Mouse (Mus musculus) intestine, embryonic 16.5 days (tissue): ENCODE data around the gene Acad8. TPM values are rescaled to one million over a fixed set of nuclear protein-coding genes. Genes with fewer than 3 reads are reported as not detected.

Source experiments
- ATAC-seq: fragments of 200-750 bp; cut with Nextera tagmentation; 2 replicates; pipeline ENCODE4 v1.8.0; 2017; ENCODE audit warnings: moderate TSS enrichment, moderate library complexity
- H3K27ac ChIP-seq: fragments of 300-500 bp; sonication (generic); 2 replicates; pipeline ENCODE4 v1.5.1; 2014; ENCODE audit warnings: mild to moderate bottlenecking, low read length
- H3K27me3 ChIP-seq: fragments of 300-500 bp; sonication (generic); replicated peaks from 2 replicates; pipeline ENCODE4 v1.6.1; 2014; ENCODE audit warnings: low read length, control low read depth, mixed read lengths; ENCODE audit not compliant: control insufficient read depth, insufficient read depth
- H3K36me3 ChIP-seq: fragments of 300-500 bp; sonication (generic); 2 replicates; pipeline ENCODE4 v1.6.1; 2014; ENCODE audit warnings: low read length, control low read depth; ENCODE audit not compliant: control insufficient read depth, insufficient read depth
- H3K4me1 ChIP-seq: fragments of 300-500 bp; sonication (generic); 2 replicates; pipeline ENCODE4 v1.6.1; 2014; ENCODE audit warnings: low read length, control low read depth, mixed read lengths; ENCODE audit not compliant: control insufficient read depth, insufficient read depth
- H3K4me2 ChIP-seq: fragments of 300-500 bp; sonication (generic); 2 replicates; pipeline ENCODE4 v1.6.1; 2014; ENCODE audit warnings: low read depth, low read length, control low read depth
- H3K4me3 ChIP-seq: fragments of 300-500 bp; sonication (generic); 2 replicates; pipeline ENCODE4 v1.5.1; 2014; ENCODE audit warnings: mild to moderate bottlenecking, low read length
- H3K9ac ChIP-seq: fragments of 300-500 bp; sonication (generic); 2 replicates; pipeline ENCODE4 v1.6.1; 2014; ENCODE audit warnings: low read depth, low read length
- H3K9me3 ChIP-seq: fragments of 300-500 bp; sonication (generic); 2 replicates; pipeline ENCODE4 v1.6.1; 2016; ENCODE audit warnings: low read length, control low read depth; ENCODE audit not compliant: control insufficient read depth
- WGBS: fragments of 180-500 bp; shearing (Covaris S2); extraction: QIAGEN DNeasy Blood & Tissue Kit; methylation state at CpG from one replicate; pipeline ENCODE4 v1.1.7; 2014; 5-methylcytosine and 5-hydroxymethylcytosine counted together
- polyA plus RNA-seq: library from polyadenylated mRNA; unstranded; fragments of >200 nt; fragmentation: Nextera tagmentation; extraction: Ambion mirVana; gene quantifications from 2 replicates; pipeline ENCODE4 v1.2.1, GENCODE M21; 2015

Gene Acad8
- polyA plus RNA-seq, 1 experiment from 2014 or later, result 39.7 TPM

- Histone ChIP-seq H3K4me1 (peaks cover 2% of the 10 kb centered on the region; the same call in 1 of the 2 replicates), H3K9ac (no peak overlapping the region), H3K36me3 (0 out of 2 replicates have a peak, but pooled peaks cover 3% of the 10 kb centered on the region), H3K27me3 (no peaks in the 10 kb centered on the region), H3K9me3 (no peaks in the 10 kb centered on the region), H3K27ac (no peak overlapping the region), H3K4me2 (no peak overlapping the region), H3K4me3 (no peak overlapping the region)
- 87% methylated on average over 10 of the region's 10 CpGs for WGBS
- no peak for ATAC-seq
Measured at GRCm38 (mm10) chr9:26993118-26993517, 6.2 kb downstream of the Acad8 start.

- ATAC-seq, result no peak
- Histone ChIP-seq H3K4me1 (no peaks in the 10 kb centered on the region), H3K9ac (no peak overlapping the region), H3K9me3 (no peaks in the 10 kb centered on the region), H3K27me3 (no peaks in the 10 kb centered on the region), H3K4me3 (no peak overlapping the region), H3K36me3 (0 out of 2 replicates have a peak, but pooled peaks cover 3% of the 10 kb centered on the region), H3K4me2 (no peak overlapping the region), H3K27ac (no peak overlapping the region)
- 93% methylated on average over 4 of the region's 4 CpGs for WGBS
Measured at GRCm38 (mm10) chr9:26990181-26990580, 9.2 kb downstream of the Acad8 start.

- no peaks in the 10 kb centered on the region for H3K27me3 ChIP-seq
- WGBS, result 88% methylated on average over 6 of the region's 6 CpGs
- H3K27ac ChIP-seq, result no peak overlapping the region
- H3K4me3 ChIP-seq, result no peak overlapping the region
- 0 out of 2 replicates have a peak, but pooled peaks cover 3% of the 10 kb centered on the region for H3K36me3 ChIP-seq
- H3K9ac ChIP-seq, result no peak overlapping the region
- no peak overlapping the region for H3K4me2 ChIP-seq
- no peaks in the 10 kb centered on the region for H3K4me1 ChIP-seq
- ATAC-seq, result no peak
- no peaks in the 10 kb centered on the region for H3K9me3 ChIP-seq
Measured at GRCm38 (mm10) chr9:26985668-26986277, 13.6 kb downstream of the Acad8 start.

GRCm38 (mm10) chr9:26985090-26985613 is 14.2 kb downstream of the Acad8 start:
- Histone ChIP-seq H3K4me2 (no peak overlapping the region), H3K9ac (no peak overlapping the region), H3K36me3 (no peaks in the 10 kb centered on the region), H3K27me3 (no peaks in the 10 kb centered on the region), H3K27ac (no peak overlapping the region), H3K4me1 (no peaks in the 10 kb centered on the region), H3K9me3 (no peaks in the 10 kb centered on the region), H3K4me3 (no peak overlapping the region)
- WGBS, result 82% methylated on average over 2 of the region's 2 CpGs
- no peak for ATAC-seq

GRCm38 (mm10) chr9:26978776-26979175 is 20.6 kb downstream of the Acad8 start:
- H3K4me1 ChIP-seq, result no peaks in the 10 kb centered on the region
- no peak overlapping the region for H3K27ac ChIP-seq
- H3K27me3 ChIP-seq, result no peaks in the 10 kb centered on the region
- ATAC-seq, result no peak
- no peak overlapping the region for H3K9ac ChIP-seq
- H3K9me3 ChIP-seq, result no peaks in the 10 kb centered on the region
- H3K36me3 ChIP-seq, result peaks cover 15% of the 10 kb centered on the region
- no peak overlapping the region for H3K4me2 ChIP-seq
- H3K4me3 ChIP-seq, result no peak overlapping the region
- 92% methylated on average over 3 of the region's 3 CpGs for WGBS

- WGBS, result 91% methylated on average over 9 of the region's 9 CpGs
- Histone ChIP-seq H3K4me1 (no peaks in the 10 kb centered on the region), H3K27ac (no peak overlapping the region), H3K27me3 (no peaks in the 10 kb centered on the region), H3K36me3 (peaks cover 15% of the 10 kb centered on the region), H3K9me3 (no peaks in the 10 kb centered on the region), H3K4me2 (no peak overlapping the region), H3K9ac (no peak overlapping the region), H3K4me3 (no peak overlapping the region)
- no peak for ATAC-seq
Measured at GRCm38 (mm10) chr9:26977754-26978153, 21.6 kb downstream of the Acad8 start.

- no peak overlapping the region for H3K4me2 ChIP-seq
- no peaks in the 10 kb centered on the region; the same call in 1 of the 2 replicates for H3K9me3 ChIP-seq
- H3K36me3 ChIP-seq, result no peaks in the 10 kb centered on the region
- no peak overlapping the region for H3K4me3 ChIP-seq
- WGBS, result 63% methylated on average over 2 of the region's 2 CpGs
- H3K27me3 ChIP-seq, result no peaks in the 10 kb centered on the region
- no peaks in the 10 kb centered on the region for H3K4me1 ChIP-seq
- H3K27ac ChIP-seq, result no peak overlapping the region
- no peak overlapping the region for H3K9ac ChIP-seq
- ATAC-seq, result no peak
Measured at GRCm38 (mm10) chr9:26947790-26948189, 51.6 kb downstream of the Acad8 start.

- Histone ChIP-seq H3K9ac (no peak overlapping the region), H3K27me3 (no peaks in the 10 kb centered on the region), H3K4me1 (no peaks in the 10 kb centered on the region), H3K4me2 (no peak overlapping the region), H3K27ac (no peak overlapping the region), H3K4me3 (no peak overlapping the region), H3K9me3 (no peaks in the 10 kb centered on the region), H3K36me3 (no peaks in the 10 kb centered on the region)
- no peak for ATAC-seq
- WGBS, result 39% methylated on average over 3 of the region's 3 CpGs
Measured at GRCm38 (mm10) chr9:26924146-26924545, 75.2 kb downstream of the Acad8 start.
